Mouse (Mus musculus) neural tube, embryonic 12.5 days (tissue): Measurements from ENCODE around the gene Tspan12. TPM values are rescaled to one million over a fixed set of nuclear protein-coding genes. Genes with fewer than 3 reads are reported as not detected.

ENCODE experiments used
- ATAC-seq: fragments of 200-750 bp; cut with Nextera tagmentation; 2 replicates; pipeline ENCODE4 v1.8.0; 2017; ENCODE audit warnings: low read depth, mild to moderate bottlenecking, moderate TSS enrichment, moderate library complexity; ENCODE audit not compliant: low FRiP score
- H3K27ac ChIP-seq: fragments of 300-500 bp; sonication (generic); 2 replicates; pipeline ENCODE4 v1.5.1; 2016
- H3K27me3 ChIP-seq: fragments of 300-500 bp; sonication (generic); replicated peaks from 2 replicates; pipeline ENCODE4 v1.6.1; 2016; ENCODE audit warnings: mild to moderate bottlenecking
- H3K36me3 ChIP-seq: fragments of 300-500 bp; sonication (generic); 2 replicates; pipeline ENCODE4 v1.6.1; 2016; ENCODE audit warnings: mild to moderate bottlenecking
- H3K4me1 ChIP-seq: fragments of 300-500 bp; sonication (generic); 2 replicates; pipeline ENCODE4 v1.6.1; 2016
- H3K4me2 ChIP-seq: fragments of 300-500 bp; sonication (generic); replicated peaks from 2 replicates; pipeline ENCODE4 v1.6.1; 2016; ENCODE audit warnings: mild to moderate bottlenecking
- H3K4me3 ChIP-seq: fragments of 300-500 bp; sonication (generic); 2 replicates; pipeline ENCODE4 v1.5.1; 2016
- H3K9ac ChIP-seq: fragments of 300-500 bp; sonication (generic); 2 replicates; pipeline ENCODE4 v1.6.1; 2016; ENCODE audit warnings: mild to moderate bottlenecking
- H3K9me3 ChIP-seq: fragments of 300-500 bp; sonication (generic); 2 replicates; pipeline ENCODE4 v1.6.1; 2016; ENCODE audit warnings: mild to moderate bottlenecking
- WGBS: fragments of 180-500 bp; shearing (Covaris S2); methylation state at CpG from one replicate; pipeline ENCODE4 v1.1.7; 2016; 5-methylcytosine and 5-hydroxymethylcytosine counted together
- polyA plus RNA-seq: library from polyadenylated mRNA; unstranded; fragments of >200 nt; fragmentation: Nextera tagmentation; extraction: Ambion mirVana; gene quantifications from 2 replicates; pipeline ENCODE4 v1.2.1, GENCODE M21; 2016

Gene Tspan12
- polyA plus RNA-seq, 1 experiment from 2014 or later = 62.2 TPM

GRCm38 (mm10) chr6:21823281-21823680 is 29.0 kb downstream of the Tspan12 start:
- Histone ChIP-seq H3K27me3 (no peaks in the 10 kb centered on the region), H3K4me1 (no peaks in the 10 kb centered on the region), H3K27ac (no peak overlapping the region), H3K9ac (no peak overlapping the region), H3K9me3 (no peaks in the 10 kb centered on the region), H3K36me3 (no peaks in the 10 kb centered on the region), H3K4me2 (no peak overlapping the region), H3K4me3 (no peak overlapping the region)
- no peak for ATAC-seq
- 55% methylated on average over 8 of the region's 8 CpGs for WGBS

- H3K4me3 ChIP-seq = no peak overlapping the region
- H3K27me3 ChIP-seq = no peaks in the 10 kb centered on the region
- H3K4me1 ChIP-seq = no peaks in the 10 kb centered on the region
- H3K4me2 ChIP-seq = no peak overlapping the region
- no peak overlapping the region for H3K27ac ChIP-seq
- H3K9ac ChIP-seq = no peak overlapping the region
- no peaks in the 10 kb centered on the region for H3K36me3 ChIP-seq
- no peaks in the 10 kb centered on the region for H3K9me3 ChIP-seq
- ATAC-seq = no peak
- WGBS = 80% methylated on average over 7 of the region's 7 CpGs
These were observed 29.6 kb downstream of the Tspan12 start for GRCm38 (mm10) chr6:21822721-21823134.

GRCm38 (mm10) chr6:21818107-21818807 is 34.1 kb downstream of the Tspan12 start:
- peaks cover 13% of the 10 kb centered on the region for H3K36me3 ChIP-seq
- no peak for ATAC-seq

GRCm38 (mm10) chr6:21806005-21806404 is 46.3 kb downstream of the Tspan12 start:
- Histone ChIP-seq H3K4me1 (no peaks in the 10 kb centered on the region), H3K27ac (no peak overlapping the region), H3K9me3 (no peaks in the 10 kb centered on the region), H3K36me3 (peaks cover 6% of the 10 kb centered on the region; the same call in 1 of the 2 replicates), H3K4me3 (no peak overlapping the region), H3K9ac (no peak overlapping the region), H3K4me2 (no peak overlapping the region), H3K27me3 (no peaks in the 10 kb centered on the region)
- ATAC-seq = no peak
- 90% methylated on average over 7 of the region's 7 CpGs for WGBS

More at GRCm38 (mm10) chr6:21818107-21818807, 34.1 kb downstream of the Tspan12 start:
- no peak overlapping the region for H3K9ac ChIP-seq
- H3K4me2 ChIP-seq = no peak overlapping the region
- H3K27ac ChIP-seq = no peak overlapping the region
- H3K4me3 ChIP-seq = no peak overlapping the region
- H3K4me1 ChIP-seq = no peaks in the 10 kb centered on the region
- H3K27me3 ChIP-seq = no peaks in the 10 kb centered on the region
- WGBS = 19% methylated on average over 5 of the region's 5 CpGs
- H3K9me3 ChIP-seq = no peaks in the 10 kb centered on the region

GRCm38 (mm10) chr6:21805013-21805570 is 47.2 kb downstream of the Tspan12 start:
- Histone ChIP-seq H3K27ac (no peak overlapping the region), H3K27me3 (no peaks in the 10 kb centered on the region), H3K9ac (no peak overlapping the region), H3K36me3 (peaks cover 6% of the 10 kb centered on the region; the same call in 1 of the 2 replicates), H3K4me3 (no peak overlapping the region), H3K9me3 (no peaks in the 10 kb centered on the region), H3K4me1 (no peaks in the 10 kb centered on the region), H3K4me2 (no peak overlapping the region)
- ATAC-seq = no peak
- 76% methylated on average over 7 of the region's 7 CpGs for WGBS

GRCm38 (mm10) chr6:21803483-21804340 is 48.6 kb downstream of the Tspan12 start:
- no peak overlapping the region for H3K4me3 ChIP-seq
- 0 out of 2 replicates have a peak, but pooled peaks have one; percentile 58 for ATAC-seq
- 66% methylated on average over 10 of the region's 10 CpGs for WGBS
- peaks cover 7% of the 10 kb centered on the region; the same call in 1 of the 2 replicates for H3K36me3 ChIP-seq
- H3K9ac ChIP-seq = no peak overlapping the region
- no peaks in the 10 kb centered on the region for H3K27me3 ChIP-seq
- no peak overlapping the region for H3K27ac ChIP-seq
- H3K4me2 ChIP-seq = no peak overlapping the region
- no peaks in the 10 kb centered on the region for H3K4me1 ChIP-seq
- H3K9me3 ChIP-seq = no peaks in the 10 kb centered on the region

- no peaks in the 10 kb centered on the region for H3K9me3 ChIP-seq
- no peak overlapping the region for H3K4me3 ChIP-seq
- no peak overlapping the region for H3K9ac ChIP-seq
- H3K4me2 ChIP-seq = no peak overlapping the region
- ATAC-seq = no peak
- 94% methylated on average over 9 of the region's 9 CpGs for WGBS
- no peaks in the 10 kb centered on the region for H3K4me1 ChIP-seq
- H3K27ac ChIP-seq = no peak overlapping the region
- no peaks in the 10 kb centered on the region for H3K27me3 ChIP-seq
- H3K36me3 ChIP-seq = peaks cover 8% of the 10 kb centered on the region; the same call in 1 of the 2 replicates
These were observed 53.7 kb downstream of the Tspan12 start for GRCm38 (mm10) chr6:21798581-21798980.

GRCm38 (mm10) chr6:21797087-21797486 is 55.2 kb downstream of the Tspan12 start:
- no peak overlapping the region for H3K4me3 ChIP-seq
- H3K27ac ChIP-seq = no peak overlapping the region
- no peak overlapping the region for H3K9ac ChIP-seq
- no peaks in the 10 kb centered on the region for H3K4me1 ChIP-seq
- ATAC-seq = no peak
- H3K9me3 ChIP-seq = no peaks in the 10 kb centered on the region
- no peak overlapping the region for H3K4me2 ChIP-seq
- no peaks in the 10 kb centered on the region for H3K27me3 ChIP-seq
- WGBS = 90% methylated on average over 4 of the region's 4 CpGs
- peaks cover 8% of the 10 kb centered on the region; the same call in 1 of the 2 replicates for H3K36me3 ChIP-seq

GRCm38 (mm10) chr6:21796413-21796812 is 55.9 kb downstream of the Tspan12 start:
- peaks cover 8% of the 10 kb centered on the region; the same call in 1 of the 2 replicates for H3K36me3 ChIP-seq
- ATAC-seq = no peak
- H3K9ac ChIP-seq = no peak overlapping the region
- H3K4me1 ChIP-seq = no peaks in the 10 kb centered on the region
- WGBS = 86% methylated on average over 10 of the region's 10 CpGs
- H3K4me3 ChIP-seq = no peak overlapping the region
- no peaks in the 10 kb centered on the region for H3K27me3 ChIP-seq
- H3K9me3 ChIP-seq = no peaks in the 10 kb centered on the region
- H3K27ac ChIP-seq = no peak overlapping the region
- no peak overlapping the region for H3K4me2 ChIP-seq

- peak; percentile 30; the same call in 1 of the 2 replicates for ATAC-seq
- 84% methylated on average over 5 of the region's 5 CpGs for WGBS
- H3K27ac ChIP-seq = no peak overlapping the region
- H3K36me3 ChIP-seq = peaks cover 8% of the 10 kb centered on the region; the same call in 1 of the 2 replicates
- no peaks in the 10 kb centered on the region for H3K4me1 ChIP-seq
- no peaks in the 10 kb centered on the region for H3K27me3 ChIP-seq
- H3K4me2 ChIP-seq = no peak overlapping the region
- H3K4me3 ChIP-seq = no peak overlapping the region
- no peaks in the 10 kb centered on the region for H3K9me3 ChIP-seq
- H3K9ac ChIP-seq = no peak overlapping the region
These were observed 56.9 kb downstream of the Tspan12 start for GRCm38 (mm10) chr6:21795410-21795809.

GRCm38 (mm10) chr6:21795072-21795407 is 57.3 kb downstream of the Tspan12 start:
- H3K36me3 ChIP-seq = peaks cover 8% of the 10 kb centered on the region; the same call in 1 of the 2 replicates
- H3K27ac ChIP-seq = no peak overlapping the region
- H3K27me3 ChIP-seq = no peaks in the 10 kb centered on the region
- no peak overlapping the region for H3K4me3 ChIP-seq
- H3K9me3 ChIP-seq = no peaks in the 10 kb centered on the region
- no peaks in the 10 kb centered on the region for H3K4me1 ChIP-seq
- WGBS = 7% methylated on average over 7 of the region's 7 CpGs
- ATAC-seq = peak; percentile 82
- no peak overlapping the region for H3K4me2 ChIP-seq
- H3K9ac ChIP-seq = no peak overlapping the region
